ENCODE assay signal across 8 mouse cellular contexts in the genomic region with DNA sequence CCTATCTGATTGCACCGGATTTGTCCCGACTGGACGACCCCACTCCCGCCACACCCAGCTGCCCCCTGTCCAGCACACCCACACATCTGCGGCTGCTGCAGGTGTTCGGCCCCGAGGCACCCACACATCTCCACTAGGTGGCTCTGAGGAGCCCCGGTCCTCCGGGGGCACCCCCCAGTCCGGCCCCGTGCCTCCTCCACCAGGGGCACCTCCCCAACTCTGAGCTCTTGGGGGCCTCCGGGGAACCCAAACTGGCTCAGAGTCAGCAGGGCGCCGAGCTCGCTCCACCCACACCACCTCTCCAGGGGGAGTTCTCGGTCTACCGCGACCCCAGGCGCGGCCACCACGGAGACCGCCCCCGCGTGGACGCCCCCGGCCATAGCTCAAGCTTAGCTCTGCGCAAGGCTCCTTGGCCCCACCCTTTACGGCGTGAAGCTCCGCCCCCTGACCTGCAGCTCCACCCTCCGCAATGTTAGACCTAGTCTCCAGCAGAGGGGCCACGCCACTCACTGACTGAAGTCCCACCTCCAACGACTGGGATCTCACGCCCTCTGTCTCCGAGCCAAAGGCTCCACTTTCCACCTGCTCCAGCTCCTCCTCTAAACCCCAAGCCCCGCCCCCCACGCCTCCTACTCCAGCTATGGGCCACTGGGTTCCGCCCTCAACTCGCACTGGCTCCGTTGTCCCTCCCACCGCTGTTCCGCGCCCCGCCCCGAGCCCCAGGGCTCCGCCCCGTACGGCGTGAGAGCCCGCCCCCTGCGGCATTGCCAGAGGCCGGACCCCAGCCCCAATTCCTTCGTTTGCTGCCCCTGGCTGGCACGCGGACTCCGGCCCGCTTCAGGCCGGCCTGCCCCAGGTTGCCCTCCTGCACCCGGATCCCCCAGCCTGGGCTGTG. TPM values are rescaled to one million over a fixed set of nuclear protein-coding genes. Genes with fewer than 3 reads are reported as not detected.
DNase-seq lines count a peak whose midpoint lies in the region; ATAC-seq and TF ChIP-seq lines count a peak whose summit lies in the region.

No protein-coding gene starts in this region.

- peak; percentile 97 for DNase-seq in MN1 (ENCODE audit: low spot score)
- peak; percentile 99 for DNase-seq in cerebellum, adult 9-10 months
- DNase-seq in hindbrain, embryonic 10.5 days (ENCODE audit: low spot score): peak; percentile 100
- DNase-seq in layer of hippocampus, adult 9-11 months: peak; percentile 100
- peak; percentile 100 for DNase-seq in lung, postnatal 0 days (ENCODE audit: low spot score)
- peak; percentile 99 for DNase-seq in ovary, postnatal 14 days (ENCODE audit: low spot score)
- DNase-seq in thymus, postnatal 14 days: peak; percentile 100

- peak; percentile 79 for ATAC-seq in frontal cortex, adult (ENCODE audit: low TSS enrichment)
- ATAC-seq in lung, postnatal 0 days: peak; percentile 92

- peak overlapping the region; percentile 73 for H3K4me3 ChIP-seq in hindbrain, embryonic 10.5 days
- peak overlapping the region; percentile 53 for H3K4me3 ChIP-seq in lung, postnatal 0 days (ENCODE audit: low read depth, low read length)

- peak overlapping the region; percentile 98 for H3K27ac ChIP-seq in hindbrain, embryonic 10.5 days
- peak overlapping the region; percentile 90 for H3K27ac ChIP-seq in lung, postnatal 0 days (ENCODE audit: low read length)

- peak; percentile 77 for TF ChIP-seq CTCF in lung, postnatal 0 days (IDR thresholded peaks at IDR 0.05)

- H3K4me1 ChIP-seq in hindbrain, embryonic 10.5 days (replicated peaks): peaks cover 69% of the 10 kb centered on the region
- H3K4me1 ChIP-seq in lung, postnatal 0 days (ENCODE audit: insufficient read depth, low read depth, low read length): peaks cover 16% of the 10 kb centered on the region

- no peaks in the 10 kb centered on the region for H3K9me3 ChIP-seq in hindbrain, embryonic 10.5 days
- H3K9me3 ChIP-seq in lung, postnatal 0 days (ENCODE audit: low read length): no peaks in the 10 kb centered on the region

- peak overlapping the region; percentile 6; the same call in 1 of the 2 replicates for H3K9ac ChIP-seq in lung, postnatal 0 days (replicated peaks; ENCODE audit: low read depth)

- H3K4me2 ChIP-seq in lung, postnatal 0 days (replicated peaks; ENCODE audit: low read depth, low read length): peak overlapping the region; percentile 75

- WGBS in hindbrain, embryonic 10.5 days: under 1% methylated on average over 59 of the region's 59 CpGs
- under 1% methylated on average over 55 of the region's 59 CpGs for WGBS in lung, postnatal 0 days

- H3K27me3 ChIP-seq in hindbrain, embryonic 10.5 days (ENCODE audit: insufficient read depth, poor library complexity, severe bottlenecking): no peaks in the 10 kb centered on the region
- no peaks in the 10 kb centered on the region for H3K27me3 ChIP-seq in lung, postnatal 0 days (replicated peaks; ENCODE audit: insufficient read depth, low read length)

- H3K36me3 ChIP-seq in hindbrain, embryonic 10.5 days: peaks cover 52% of the 10 kb centered on the region
- no peaks in the 10 kb centered on the region for H3K36me3 ChIP-seq in lung, postnatal 0 days (ENCODE audit: insufficient read depth, low read length)

- TF ChIP-seq EP300 in lung, postnatal 0 days (IDR thresholded peaks at IDR 0.05): no peak

RNA-seq across cellular contexts. Expression of gene Fkbp2, which starts 0.6 kb away (rescaled TPM):
- 119 and 121 TPM in 2 replicates for polyA plus RNA-seq in hindbrain, embryonic 10.5 days (2016; fragmentation: Nextera tagmentation; extraction: Ambion mirVana)
- polyA plus RNA-seq in lung, postnatal 0 days (2015; fragmentation: Nextera tagmentation; extraction: Ambion mirVana): 105 and 107 TPM in 2 replicates

RNA-seq across cellular contexts. Expression of gene Plcb3, which starts 3.5 kb away (rescaled TPM):
- 22.3 and 28.3 TPM in 2 replicates for polyA plus RNA-seq in hindbrain, embryonic 10.5 days (2016; fragmentation: Nextera tagmentation; extraction: Ambion mirVana)
- polyA plus RNA-seq in lung, postnatal 0 days (2015; fragmentation: Nextera tagmentation; extraction: Ambion mirVana): 33.6 and 40.7 TPM in 2 replicates

RNA-seq across cellular contexts. Expression of gene Ppp1r14b, which starts 5.0 kb away (rescaled TPM):
- polyA plus RNA-seq in hindbrain, embryonic 10.5 days (2016; fragmentation: Nextera tagmentation; extraction: Ambion mirVana): 157 and 186 TPM in 2 replicates
- polyA plus RNA-seq in lung, postnatal 0 days (2015; fragmentation: Nextera tagmentation; extraction: Ambion mirVana): 60.5 and 62.7 TPM in 2 replicates

RNA-seq across cellular contexts. Expression of gene Vegfb, which starts 7.7 kb away (rescaled TPM):
- 35.6 and 36.2 TPM in 2 replicates for polyA plus RNA-seq in hindbrain, embryonic 10.5 days (2016; fragmentation: Nextera tagmentation; extraction: Ambion mirVana)
- 27.1 and 28.1 TPM in 2 replicates for polyA plus RNA-seq in lung, postnatal 0 days (2015; fragmentation: Nextera tagmentation; extraction: Ambion mirVana)

RNA-seq across cellular contexts. Expression of gene Dnajc4, which starts 12.6 kb away (rescaled TPM):
- 18.7 and 23.3 TPM in 2 replicates for polyA plus RNA-seq in hindbrain, embryonic 10.5 days (2016; fragmentation: Nextera tagmentation; extraction: Ambion mirVana)
- polyA plus RNA-seq in lung, postnatal 0 days (2015; fragmentation: Nextera tagmentation; extraction: Ambion mirVana): 32.7 and 33.2 TPM in 2 replicates

Comparison
In these comparisons a context has a peak if more than half of its experiments do, and no peak if none do; other contexts are left out.
1. Peak in every context shown above with its lines: DNase-seq, ATAC-seq, H3K4me3 ChIP-seq and H3K27ac ChIP-seq.